Mouse (Mus musculus): ENCODE results near the gene Slc12a6. TPM values are rescaled to one million over a fixed set of nuclear protein-coding genes. Genes with fewer than 3 reads are reported as not detected.

Gene Slc12a6
- polyA plus RNA-seq, 1 experiment from 2014 or later: 9.5 TPM

DNA sequence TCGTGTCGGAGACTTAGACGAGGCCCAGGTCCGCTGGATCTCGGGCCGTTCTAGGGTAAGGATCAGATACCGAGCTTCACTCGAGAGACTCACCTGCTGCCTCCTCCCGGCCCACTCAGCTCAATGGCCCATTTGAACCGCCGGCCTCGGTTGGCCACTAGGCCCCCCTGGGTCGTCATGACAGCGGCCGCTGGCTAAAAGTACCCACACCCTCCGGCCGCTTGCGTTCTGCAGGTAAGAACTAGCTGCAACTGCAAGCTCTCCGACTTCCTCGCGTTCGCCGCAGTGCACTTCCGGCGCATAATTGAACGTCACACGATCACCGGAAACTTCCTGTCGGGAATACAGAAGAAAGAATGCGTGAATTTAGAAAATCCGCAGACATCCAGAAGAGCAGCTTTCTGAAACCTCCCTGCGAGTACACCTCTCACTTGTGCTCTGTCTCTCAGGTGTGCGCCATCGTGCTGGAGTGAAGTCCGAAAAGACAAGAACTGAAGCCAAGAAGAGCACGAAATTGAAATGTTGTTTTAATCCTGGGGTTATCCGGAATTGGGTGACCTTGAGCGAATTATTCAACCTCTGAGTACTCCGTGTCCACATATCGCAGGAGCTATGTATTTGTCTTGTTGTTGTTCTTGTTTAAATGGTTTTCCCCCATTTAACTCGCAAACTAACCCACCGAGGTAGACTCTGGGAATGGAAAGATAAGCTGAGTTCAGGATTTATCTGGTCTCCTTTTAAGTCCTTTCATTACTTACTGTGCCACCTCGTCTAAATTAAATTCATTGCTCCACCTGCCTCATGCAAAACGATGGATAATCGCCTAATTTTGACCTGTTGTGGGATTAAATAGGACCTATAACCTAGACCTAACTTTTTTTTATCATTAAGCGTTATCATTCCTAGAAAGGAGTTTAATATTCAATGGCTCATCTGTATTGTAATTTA, 102.4 kb downstream of the Slc12a6 start, which contains the start of gene Emc4:
TSS of gene Emc4 (minus strand) at position 302 of the 948 bp plus-strand sequence.
- peak within 1 kb of the TSS; percentile 77 for H3K4me2 ChIP-seq
- no peaks in the 10 kb centered on the region for H3K9me3 ChIP-seq
- H3K36me3 ChIP-seq: peaks cover 29% of the 10 kb centered on the region
- H3K27ac ChIP-seq (replicated peaks): peak within 1 kb of the TSS; percentile 84
- no peaks in the 10 kb centered on the region for H3K27me3 ChIP-seq (replicated peaks)
- under 1% methylated on average over 46 of the region's 46 CpGs for WGBS
- peak within 1 kb of the TSS; percentile 83 for H3K4me3 ChIP-seq
- peaks cover 16% of the 10 kb centered on the region for H3K4me1 ChIP-seq
- H3K9ac ChIP-seq: peak within 1 kb of the TSS; percentile 90
- 0 out of 2 replicates have a peak, but pooled peaks have one; percentile 31 for ATAC-seq (ENCODE audit: extremely low read depth, insufficient number of reproducible peaks, low FRiP score, low TSS enrichment)

DNA sequence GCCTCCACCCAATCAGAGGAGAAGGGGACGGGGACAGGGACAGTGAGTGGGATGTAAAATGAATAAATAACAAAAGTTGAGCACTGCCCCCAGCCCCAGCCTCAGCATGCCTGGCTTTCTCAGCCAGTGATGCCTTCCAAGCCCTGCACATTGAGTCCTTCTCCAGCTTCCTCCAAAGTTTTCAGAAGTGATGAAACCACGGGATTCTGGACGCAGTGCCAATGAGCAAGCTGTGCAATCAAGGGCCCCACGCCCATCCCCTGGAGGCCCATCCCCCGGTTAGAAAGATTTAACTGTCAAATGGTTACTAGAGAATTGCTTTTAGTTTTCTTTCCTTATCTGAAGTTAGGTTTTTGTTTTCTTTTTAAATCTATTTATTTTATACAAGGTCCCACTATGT, 104.3 kb downstream of the Slc12a6 start:
- Histone ChIP-seq H3K27ac (replicated peaks) (no peak overlapping the region), H3K9ac (no peak overlapping the region), H3K9me3 (no peaks in the 10 kb centered on the region), H3K4me1 (peaks cover 21% of the 10 kb centered on the region), H3K4me2 (no peak overlapping the region), H3K4me3 (no peak overlapping the region), H3K36me3 (peaks cover 10% of the 10 kb centered on the region), H3K27me3 (replicated peaks) (no peaks in the 10 kb centered on the region)
- WGBS: 66% methylated on average over 5 of the region's 5 CpGs
- ATAC-seq (ENCODE audit: extremely low read depth, insufficient number of reproducible peaks, low FRiP score, low TSS enrichment): no peak

DNA sequence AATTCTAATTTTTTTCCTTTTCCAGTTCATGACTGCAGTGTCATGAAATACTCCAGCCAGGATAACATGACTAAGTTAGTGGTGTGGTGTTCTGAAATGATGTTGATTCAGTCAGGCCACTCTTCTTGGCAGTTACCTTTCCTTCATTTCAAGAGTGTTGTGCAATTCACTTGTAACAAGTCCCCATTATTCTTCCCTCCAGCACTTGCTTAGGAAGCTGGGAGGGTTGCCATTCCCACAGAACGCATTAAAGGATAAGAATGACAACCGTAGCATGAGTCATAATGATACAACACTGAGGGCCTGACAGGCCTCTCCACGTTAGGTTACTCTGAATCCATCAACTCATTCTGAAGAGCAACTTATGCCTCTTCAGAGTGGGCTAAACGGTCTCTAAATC, 107.5 kb downstream of the Slc12a6 start:
- no peak overlapping the region for H3K9ac ChIP-seq
- no peak overlapping the region for H3K27ac ChIP-seq (replicated peaks)
- H3K4me1 ChIP-seq: peaks cover 12% of the 10 kb centered on the region; the same call in 1 of the 2 replicates
- H3K9me3 ChIP-seq: no peaks in the 10 kb centered on the region
- ATAC-seq (ENCODE audit: extremely low read depth, insufficient number of reproducible peaks, low FRiP score, low TSS enrichment): no peak
- WGBS: 44% methylated on average over 4 of the region's 4 CpGs
- no peak overlapping the region for H3K4me3 ChIP-seq
- H3K27me3 ChIP-seq (replicated peaks): no peaks in the 10 kb centered on the region
- no peaks in the 10 kb centered on the region for H3K36me3 ChIP-seq
- no peak overlapping the region for H3K4me2 ChIP-seq

DNA sequence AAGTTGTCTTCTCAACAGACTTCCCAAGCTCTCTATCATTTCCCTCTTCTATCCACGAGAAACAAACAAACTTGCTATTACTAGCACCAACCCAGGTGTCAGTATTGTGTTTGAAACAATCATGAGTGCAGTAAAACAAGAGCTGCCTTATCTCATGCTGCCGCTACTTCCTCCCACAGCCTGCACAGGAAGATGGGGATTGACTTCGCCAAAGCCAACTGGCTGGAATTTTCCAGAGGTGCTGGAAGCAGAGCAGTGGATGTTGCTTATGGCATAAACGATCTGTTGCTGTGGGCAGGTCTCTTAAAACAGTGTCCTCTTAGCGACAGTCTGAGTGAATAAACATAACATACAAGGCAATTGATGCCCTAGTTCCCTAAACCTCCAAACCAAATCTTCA, 109.0 kb downstream of the Slc12a6 start:
- no peak for ATAC-seq (ENCODE audit: extremely low read depth, insufficient number of reproducible peaks, low FRiP score, low TSS enrichment)
- WGBS: 31% methylated on average over 5 of the region's 5 CpGs
- no peak overlapping the region for H3K4me2 ChIP-seq
- no peaks in the 10 kb centered on the region for H3K36me3 ChIP-seq
- H3K4me3 ChIP-seq: no peak overlapping the region
- no peaks in the 10 kb centered on the region for H3K27me3 ChIP-seq (replicated peaks)
- no peaks in the 10 kb centered on the region for H3K9me3 ChIP-seq
- no peak overlapping the region for H3K9ac ChIP-seq
- no peak overlapping the region for H3K27ac ChIP-seq (replicated peaks)
- H3K4me1 ChIP-seq: peaks cover 9% of the 10 kb centered on the region; the same call in 1 of the 2 replicates

DNA sequence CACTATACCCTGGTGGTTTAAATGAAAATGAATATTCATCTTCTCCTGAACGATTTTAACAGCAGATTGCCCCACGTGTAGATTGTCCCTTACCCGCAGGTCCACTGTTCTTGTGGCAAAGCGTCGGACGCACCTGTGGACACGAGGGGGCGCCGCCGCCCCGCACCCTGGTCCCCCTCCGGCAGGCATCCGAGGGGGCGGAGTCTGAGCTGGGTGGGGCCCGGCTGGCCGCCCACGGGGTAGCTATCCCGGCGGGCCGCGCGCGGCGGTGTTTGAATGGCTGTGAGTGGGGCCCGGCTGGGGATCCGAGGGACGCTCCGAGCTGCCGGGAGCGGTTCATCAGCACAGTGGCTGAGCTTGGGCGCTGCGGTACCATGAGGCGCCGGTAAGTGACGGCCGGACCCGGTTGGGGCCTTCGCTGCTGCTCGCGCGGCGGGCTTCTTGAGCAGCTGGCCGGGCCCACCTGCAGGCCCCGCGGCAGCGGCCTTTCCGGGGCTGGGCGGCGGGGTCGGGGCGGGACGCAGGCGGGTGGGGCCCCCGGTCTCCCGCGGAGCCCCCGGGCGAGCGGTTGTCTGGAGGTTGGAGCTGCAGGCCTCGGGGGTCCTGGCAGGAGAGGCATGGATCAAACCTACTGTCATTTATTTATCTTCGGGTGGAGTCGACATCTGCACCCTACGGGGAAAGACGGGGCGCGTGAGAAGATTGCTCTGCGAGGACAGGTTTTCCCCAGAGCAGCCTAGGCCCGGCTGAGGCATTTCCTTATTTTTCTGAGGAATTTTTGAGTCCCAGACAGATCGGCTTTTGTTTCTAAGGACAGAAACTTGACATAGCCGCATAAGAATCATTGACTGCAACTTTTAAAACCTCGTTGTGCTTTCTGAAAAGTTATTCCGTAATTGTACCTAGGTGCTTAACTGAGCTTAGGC, 113.6 kb downstream of the Slc12a6 start, which contains the start of gene Katnbl1:
TSS of gene Katnbl1 (plus strand) at position 239 of the 926 bp plus-strand sequence.
- H3K27ac ChIP-seq (replicated peaks): peak within 1 kb of the TSS; percentile 91
- ATAC-seq (ENCODE audit: extremely low read depth, insufficient number of reproducible peaks, low FRiP score, low TSS enrichment): peak; percentile 100

DNA sequence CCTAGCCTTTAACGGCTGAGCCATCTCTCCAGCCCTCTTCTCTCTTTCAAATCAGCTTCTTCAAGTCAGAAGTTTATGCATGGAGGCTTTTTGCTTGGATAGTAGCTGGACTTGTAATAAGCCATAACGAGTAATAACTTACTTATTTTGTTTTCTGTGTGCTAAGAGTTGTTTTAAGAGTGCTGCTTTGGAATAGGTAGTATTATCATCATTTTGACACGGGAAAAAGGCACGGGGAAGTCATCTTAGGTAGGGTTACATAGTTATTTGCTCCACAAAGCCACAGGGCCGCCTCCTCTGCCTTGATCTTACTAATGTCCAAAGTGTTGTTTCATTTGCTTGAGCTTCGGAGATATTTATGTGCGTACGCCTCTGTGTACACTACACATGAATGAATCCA, 114.5 kb downstream of the Slc12a6 start:
- 42% methylated on average over 8 of the region's 8 CpGs for WGBS
- ATAC-seq (ENCODE audit: extremely low read depth, insufficient number of reproducible peaks, low FRiP score, low TSS enrichment): no peak
- H3K27me3 ChIP-seq (replicated peaks): no peaks in the 10 kb centered on the region
- peak overlapping the region; percentile 95 for H3K9ac ChIP-seq
- peak overlapping the region; percentile 85 for H3K4me2 ChIP-seq
- peak overlapping the region; percentile 91; the same call in 1 of the 2 replicates for H3K27ac ChIP-seq (replicated peaks)
- H3K36me3 ChIP-seq: no peaks in the 10 kb centered on the region
- H3K4me3 ChIP-seq: peak overlapping the region; percentile 96
- no peaks in the 10 kb centered on the region for H3K9me3 ChIP-seq
- H3K4me1 ChIP-seq: peaks cover 22% of the 10 kb centered on the region

More for the DNA sequence above, 113.6 kb downstream of the Slc12a6 start, which contains the start of gene Katnbl1:
- under 1% methylated on average over 66 of the region's 72 CpGs for WGBS
- H3K9me3 ChIP-seq: no peaks in the 10 kb centered on the region
- H3K4me2 ChIP-seq: peak within 1 kb of the TSS; percentile 85
- no peaks in the 10 kb centered on the region for H3K36me3 ChIP-seq
- H3K27me3 ChIP-seq (replicated peaks): no peaks in the 10 kb centered on the region
- peak within 1 kb of the TSS; percentile 95 for H3K9ac ChIP-seq
- H3K4me1 ChIP-seq: peaks cover 29% of the 10 kb centered on the region
- peak within 1 kb of the TSS; percentile 96 for H3K4me3 ChIP-seq

DNA sequence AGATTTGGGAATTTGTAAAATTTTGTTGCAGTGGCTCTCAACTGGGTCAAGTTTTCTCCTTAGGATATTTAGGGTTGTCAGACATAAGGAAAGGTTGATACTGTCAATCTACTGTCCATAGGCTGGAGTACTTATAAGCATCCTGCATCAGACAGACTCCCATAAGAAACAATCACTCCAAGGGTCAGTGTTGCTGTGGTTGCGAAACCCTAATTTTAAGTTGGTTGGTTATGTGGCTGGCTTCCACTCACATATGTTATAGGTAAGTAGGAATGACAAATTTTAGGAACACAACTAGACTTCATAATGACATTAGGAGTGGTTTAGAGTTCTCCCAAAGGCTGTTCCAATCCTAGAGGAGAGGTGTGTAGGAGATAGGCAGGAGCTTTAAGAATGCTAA, 115.6 kb downstream of the Slc12a6 start:
- Histone ChIP-seq H3K4me2 (peak overlapping the region; percentile 85; the same call in 1 of the 2 replicates), H3K9me3 (no peaks in the 10 kb centered on the region), H3K36me3 (no peaks in the 10 kb centered on the region), H3K27me3 (replicated peaks) (no peaks in the 10 kb centered on the region), H3K4me1 (peaks cover 20% of the 10 kb centered on the region), H3K4me3 (no peak overlapping the region), H3K27ac (replicated peaks) (no peak overlapping the region), H3K9ac (no peak overlapping the region)
- ATAC-seq (ENCODE audit: extremely low read depth, insufficient number of reproducible peaks, low FRiP score, low TSS enrichment): no peak
- WGBS: 95% methylated on average over 1 of the region's 1 CpGs

DNA sequence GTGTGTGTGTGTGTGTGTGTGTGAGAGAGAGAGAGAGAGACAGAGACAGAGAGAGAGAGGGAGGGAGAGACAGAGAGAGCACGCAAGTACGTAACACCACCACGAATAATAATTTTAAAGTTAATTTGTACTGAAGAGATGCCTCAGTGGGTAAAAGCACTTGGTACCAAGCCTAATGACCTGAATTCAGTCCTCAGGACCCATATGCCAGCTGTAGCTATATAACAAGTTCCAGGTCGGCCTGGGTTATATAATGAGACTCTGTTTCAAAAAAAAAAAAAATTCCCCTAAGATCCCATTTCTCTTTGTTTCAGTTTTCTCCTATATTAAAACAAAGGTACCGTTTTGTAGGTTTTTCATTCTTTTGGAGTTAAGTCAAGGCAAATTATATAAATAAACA, 125.2 kb downstream of the Slc12a6 start:
- ATAC-seq (ENCODE audit: extremely low read depth, insufficient number of reproducible peaks, low FRiP score, low TSS enrichment): no peak
- Histone ChIP-seq H3K36me3 (no peaks in the 10 kb centered on the region), H3K4me3 (no peak overlapping the region), H3K9me3 (no peaks in the 10 kb centered on the region), H3K9ac (no peak overlapping the region), H3K4me1 (peaks cover 28% of the 10 kb centered on the region), H3K27ac (replicated peaks) (no peak overlapping the region), H3K27me3 (replicated peaks) (no peaks in the 10 kb centered on the region), H3K4me2 (no peak overlapping the region)
- 89% methylated on average over 5 of the region's 5 CpGs for WGBS

DNA sequence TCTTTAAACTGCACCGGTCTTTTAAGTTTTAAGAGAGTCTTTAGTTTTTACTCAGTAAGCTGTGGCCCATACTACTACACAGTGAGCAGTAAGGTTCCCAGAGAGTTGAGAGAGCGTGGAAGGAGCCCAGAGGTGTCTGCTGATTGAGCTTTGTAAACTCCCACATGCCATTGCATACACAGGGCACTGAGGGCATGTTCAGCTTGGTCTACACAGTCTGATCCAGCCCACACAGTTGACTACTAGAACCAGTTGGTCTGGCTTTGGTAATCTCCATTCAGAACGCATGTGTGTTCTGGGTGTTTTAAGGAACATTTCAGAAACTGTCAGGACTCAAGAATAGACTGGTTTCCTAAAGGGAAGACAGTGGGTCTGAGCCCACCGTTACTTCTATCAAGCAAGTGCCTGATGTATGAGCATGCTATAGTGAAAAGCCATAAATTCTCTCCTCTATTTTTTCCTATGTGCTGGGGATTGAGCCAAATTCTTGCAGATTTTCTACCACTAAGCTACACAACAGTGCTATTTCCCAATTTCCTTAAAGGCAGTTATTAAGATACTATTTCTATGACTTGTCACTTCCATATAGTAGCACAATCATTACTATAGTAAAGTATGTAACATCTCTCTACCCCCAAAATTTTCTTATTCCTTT, 125.8 kb downstream of the Slc12a6 start:
- WGBS: 76% methylated on average over 4 of the region's 4 CpGs
- Histone ChIP-seq H3K9ac (no peak overlapping the region), H3K36me3 (no peaks in the 10 kb centered on the region), H3K4me2 (no peak overlapping the region), H3K4me1 (peaks cover 31% of the 10 kb centered on the region), H3K27ac (replicated peaks) (no peak overlapping the region), H3K27me3 (replicated peaks) (no peaks in the 10 kb centered on the region), H3K4me3 (no peak overlapping the region), H3K9me3 (no peaks in the 10 kb centered on the region)
- ATAC-seq (ENCODE audit: extremely low read depth, insufficient number of reproducible peaks, low FRiP score, low TSS enrichment): no peak

DNA sequence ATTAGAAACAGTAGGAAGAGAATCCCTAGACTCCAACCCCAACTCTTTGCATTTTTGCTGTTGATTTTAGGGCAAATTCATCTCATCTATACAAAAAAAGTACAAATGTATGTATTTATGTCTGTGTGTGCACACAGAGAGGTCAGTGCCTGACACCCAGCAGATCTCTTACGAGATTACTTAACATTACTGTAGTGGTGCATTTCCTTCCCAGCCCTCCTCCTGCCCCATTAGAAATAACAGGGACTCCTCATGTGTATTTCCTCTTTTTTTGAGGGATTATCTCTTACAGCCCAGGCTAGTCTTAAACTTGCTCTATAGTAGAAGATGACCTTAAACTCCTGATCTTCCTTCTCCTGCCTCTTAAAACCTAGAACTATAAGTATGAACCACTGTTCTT, 127.1 kb downstream of the Slc12a6 start:
- no peaks in the 10 kb centered on the region for H3K27me3 ChIP-seq (replicated peaks)
- no peak overlapping the region for H3K4me3 ChIP-seq
- ATAC-seq (ENCODE audit: extremely low read depth, insufficient number of reproducible peaks, low FRiP score, low TSS enrichment): no peak

More for the DNA sequence above, 127.1 kb downstream of the Slc12a6 start:
- H3K36me3 ChIP-seq: no peaks in the 10 kb centered on the region
- 75% methylated on average over 1 of the region's 1 CpGs for WGBS
- H3K9ac ChIP-seq: no peak overlapping the region
- H3K9me3 ChIP-seq: no peaks in the 10 kb centered on the region
- H3K4me1 ChIP-seq: peaks cover 35% of the 10 kb centered on the region
- H3K27ac ChIP-seq (replicated peaks): no peak overlapping the region
- no peak overlapping the region for H3K4me2 ChIP-seq

All from heart, embryonic 13.5 days (tissue).